21 mouse cellular contexts compared by ENCODE assay signal in the genomic region with DNA sequence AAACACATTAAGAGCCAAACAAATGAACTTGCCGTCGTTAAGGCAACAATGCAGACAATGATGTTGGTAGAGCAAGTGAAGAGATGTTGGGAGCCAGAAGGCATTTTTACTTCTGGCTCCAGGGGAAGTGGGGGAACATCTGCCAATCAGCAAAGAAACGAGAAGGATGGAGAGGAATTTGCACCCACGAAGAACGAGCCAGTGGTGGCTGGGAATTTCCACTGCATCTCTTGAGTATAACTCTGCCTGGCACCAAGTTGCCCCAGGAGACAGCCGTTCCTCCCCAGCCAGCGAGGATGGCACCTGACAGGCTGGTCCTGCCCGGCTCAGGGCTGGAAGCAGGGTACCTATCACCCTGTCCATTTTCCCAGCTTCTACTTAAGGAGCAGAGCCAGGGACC. TPM values are rescaled to one million over a fixed set of nuclear protein-coding genes. Genes with fewer than 3 reads are reported as not detected.
A peak's percentile ranks its signal among the peaks of the same experiment; 100 is the strongest.
DNase-seq lines count a peak whose midpoint lies in the region; ATAC-seq and TF ChIP-seq lines count a peak whose summit lies in the region.
"Had no signal": no experiment of that assay in that cellular context is flagged by ENCODE, and none has a peak within 500 bp of the region (broad histone marks: within the 10 kb centered on the region; RNA-seq: fewer than 3 reads in every experiment).

No protein-coding gene starts in this region.

- DNase-seq in heart, postnatal 4 days = no peak
- DNase-seq in layer of hippocampus, adult 2 months (ENCODE audit: low spot score in 2 of 2) = no peak
- no peak for DNase-seq in layer of hippocampus, adult 9-11 months
- DNase-seq in brain, adult 2 months (ENCODE audit: low read depth, low spot score) = peak; percentile 80
- DNase-seq in spleen, postnatal 36 days (ENCODE audit: low spot score in 2 of 2) = no peak
- DNase-seq: adrenal gland, adult 2 months; cerebellum, adult 8-10 months; gastrocnemius, postnatal 36 days; kidney, adult 8-10 months; kidney, postnatal 25 days; right cerebral cortex, postnatal 14 days; spleen, adult 18-20 months; thymus, adult 2 months had no signal

- no peak for TF ChIP-seq CTCF in layer of hippocampus, adult 2 months (conservative IDR thresholded peaks at IDR 0.05)
- TF ChIP-seq CTCF in cortical plate, adult 2 months (IDR thresholded peaks at IDR 0.05; ENCODE audit: extremely low read depth, insufficient read depth, low read length) = no peak

- peaks cover 29% of the 10 kb centered on the region for H3K27me3 ChIP-seq in heart, embryonic 13.5 days (replicated peaks)
- H3K27me3 ChIP-seq: neural tube, embryonic 12.5 days had no signal

- no peaks in the 10 kb centered on the region for H3K36me3 ChIP-seq in heart, embryonic 13.5 days
- H3K36me3 ChIP-seq: hindbrain, embryonic 12.5 days; midbrain, embryonic 12.5 days; neural tube, embryonic 12.5 days had no signal

- WGBS in heart, embryonic 13.5 days = 63% methylated on average over 8 of the region's 8 CpGs

- ATAC-seq in heart, embryonic 13.5 days (ENCODE audit: extremely low read depth, insufficient number of reproducible peaks, low FRiP score, low TSS enrichment) = no peak
- ATAC-seq: forebrain, embryonic 14.5 days; lung, postnatal 0 days had no signal

- peak overlapping the region; percentile 73 for H3K27ac ChIP-seq in heart, embryonic 13.5 days (replicated peaks)
- H3K27ac ChIP-seq in layer of hippocampus, adult 2 months = peak overlapping the region; percentile 43; the same call in 1 of the 2 replicates
- 0 out of 2 replicates have a peak overlapping the region, but pooled peaks have one; percentile 8 for H3K27ac ChIP-seq in cortical plate, adult 2 months (ENCODE audit: insufficient read depth, low read length)
- H3K27ac ChIP-seq: hindbrain, embryonic 12.5 days; liver, embryonic 14.5 days; midbrain, embryonic 12.5 days; neural tube, embryonic 12.5 days had no signal

- no peak overlapping the region; the same call in 1 of the 2 replicates for H3K9ac ChIP-seq in heart, embryonic 13.5 days
- H3K9ac ChIP-seq: hindbrain, embryonic 12.5 days; liver, embryonic 14.5 days; midbrain, embryonic 12.5 days; neural tube, embryonic 12.5 days had no signal

- peaks cover 56% of the 10 kb centered on the region for H3K4me1 ChIP-seq in heart, embryonic 13.5 days
- H3K4me1 ChIP-seq in cortical plate, adult 2 months (ENCODE audit: control insufficient read depth, insufficient read depth, low read length) = peaks cover 6% of the 10 kb centered on the region

- no peak overlapping the region for H3K4me3 ChIP-seq in heart, embryonic 13.5 days
- no peak overlapping the region for H3K4me3 ChIP-seq in layer of hippocampus, adult 2 months
- no peak overlapping the region for H3K4me3 ChIP-seq in cortical plate, adult 2 months (ENCODE audit: insufficient read depth, low read length)
- H3K4me3 ChIP-seq: hindbrain, embryonic 12.5 days; midbrain, embryonic 12.5 days; neural tube, embryonic 12.5 days had no signal

- H3K9me3 ChIP-seq in heart, embryonic 13.5 days = no peaks in the 10 kb centered on the region
- H3K9me3 ChIP-seq: hindbrain, embryonic 12.5 days; midbrain, embryonic 12.5 days; neural tube, embryonic 12.5 days had no signal

- TF ChIP-seq POLR2A in cortical plate, adult 2 months (IDR thresholded peaks at IDR 0.05; ENCODE audit: extremely low read depth, insufficient read depth, low read length) = no peak

- H3K4me2 ChIP-seq in heart, embryonic 13.5 days = 0 out of 2 replicates have a peak overlapping the region, but pooled peaks have one; percentile 16
- H3K4me2 ChIP-seq: hindbrain, embryonic 12.5 days; midbrain, embryonic 12.5 days; neural tube, embryonic 12.5 days had no signal

RNA-seq across cellular contexts. Expression of a gene that starts 11.3 kb away (rescaled TPM):
- 0.53 and 0.60 TPM in 2 replicates for polyA plus RNA-seq in heart, embryonic 13.5 days (2015; fragmentation: Nextera tagmentation; extraction: Ambion mirVana)
- total RNA-seq in heart, postnatal 4 days (2021) = 1 to 10 TPM; 5.5 to 6.6 TPM
- 100 to 1,000 TPM; 124 to 129 TPM for total RNA-seq in layer of hippocampus, adult 2 months (2021)
- polyA plus RNA-seq in cortical plate, adult 2 months (2012; rRNA removed) = 444 and 462 TPM in 2 replicates

RNA-seq across cellular contexts. Expression of a gene that starts 24.9 kb away (rescaled TPM):
- 65.8 and 71.6 TPM in 2 replicates for polyA plus RNA-seq in heart, embryonic 13.5 days (2015; fragmentation: Nextera tagmentation; extraction: Ambion mirVana)
- total RNA-seq in heart, postnatal 4 days (2021) = 100 to 1,000 TPM; 104 to 111 TPM
- total RNA-seq in layer of hippocampus, adult 2 months (2021) = 10 to 100 TPM; 75.7 to 84.7 TPM
- 74.6 and 78.6 TPM in 2 replicates for polyA plus RNA-seq in cortical plate, adult 2 months (2012; rRNA removed)

RNA-seq across cellular contexts. Expression of a gene that starts 48.1 kb away (rescaled TPM):
- polyA plus RNA-seq in heart, embryonic 13.5 days (2015; fragmentation: Nextera tagmentation; extraction: Ambion mirVana) = 17.3 and 18.5 TPM in 2 replicates
- total RNA-seq in heart, postnatal 4 days (2021) = 10 to 100 TPM; 21.7 to 25.9 TPM
- 10 to 100 TPM; 25.9 to 28.0 TPM for total RNA-seq in layer of hippocampus, adult 2 months (2021)
- 24.8 and 26.2 TPM in 2 replicates for polyA plus RNA-seq in cortical plate, adult 2 months (2012; rRNA removed)

RNA-seq across cellular contexts. Expression of a gene that starts 52.7 kb away (rescaled TPM):
- polyA plus RNA-seq in heart, embryonic 13.5 days (2015; fragmentation: Nextera tagmentation; extraction: Ambion mirVana) = 63.6 and 73.0 TPM in 2 replicates
- total RNA-seq in heart, postnatal 4 days (2021) = 10 to 100 TPM; 21.1 to 26.1 TPM
- total RNA-seq in layer of hippocampus, adult 2 months (2021) = 100 to 1,000 TPM; 103 to 104 TPM
- 193 and 195 TPM in 2 replicates for polyA plus RNA-seq in cortical plate, adult 2 months (2012; rRNA removed)

Comparison
In these comparisons a context has a peak if more than half of its experiments do, and no peak if none do; other contexts are left out.
1. H3K27ac ChIP-seq: peak in every context shown above with its lines; median percentile 73 in heart, embryonic 13.5 days; 43 in layer of hippocampus, adult 2 months; 8 in cortical plate, adult 2 months.
2. RNA of a gene that starts 11.3 kb away (total RNA-seq): 124 to 129 TPM in layer of hippocampus, adult 2 months; 5.5 to 6.6 TPM in heart, postnatal 4 days; every median in the first group is over 10 times any median in the second.